Mouse (Mus musculus) regulatory T cell (primary cell): Measurements from ENCODE around the gene Creb3l4.

Experiments
- in situ Hi-C: fragments of 300-600 bp; cut with MboI, MseI; formaldehyde crosslinking; loops from one replicate; pipeline ENCODE4 v1.15.1; 2025; ENCODE audit warnings: high pct_unique_total_duplicates

The Creb3l4 gene

DNA sequence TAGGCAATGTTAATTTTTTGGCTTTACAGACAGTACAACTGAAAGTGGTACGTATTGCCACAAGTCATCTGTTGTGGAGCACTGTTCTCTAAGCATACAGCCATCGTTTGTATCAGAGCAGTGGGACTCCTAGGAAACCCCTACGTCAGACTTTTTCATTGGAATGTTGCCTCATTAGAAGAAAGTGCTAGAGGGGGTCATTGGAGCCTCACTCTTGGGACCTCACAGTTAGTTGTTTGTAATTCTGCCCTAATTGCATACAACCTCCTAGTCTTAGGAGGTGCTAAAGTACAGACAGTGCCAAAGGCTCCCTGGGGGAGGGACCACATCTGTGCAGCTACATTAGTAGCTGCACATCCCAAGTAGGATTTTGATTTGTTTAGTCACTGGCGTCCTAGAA, 48.6 kb downstream of the Creb3l4 start:
- in situ Hi-C loops = no loop called here

DNA sequence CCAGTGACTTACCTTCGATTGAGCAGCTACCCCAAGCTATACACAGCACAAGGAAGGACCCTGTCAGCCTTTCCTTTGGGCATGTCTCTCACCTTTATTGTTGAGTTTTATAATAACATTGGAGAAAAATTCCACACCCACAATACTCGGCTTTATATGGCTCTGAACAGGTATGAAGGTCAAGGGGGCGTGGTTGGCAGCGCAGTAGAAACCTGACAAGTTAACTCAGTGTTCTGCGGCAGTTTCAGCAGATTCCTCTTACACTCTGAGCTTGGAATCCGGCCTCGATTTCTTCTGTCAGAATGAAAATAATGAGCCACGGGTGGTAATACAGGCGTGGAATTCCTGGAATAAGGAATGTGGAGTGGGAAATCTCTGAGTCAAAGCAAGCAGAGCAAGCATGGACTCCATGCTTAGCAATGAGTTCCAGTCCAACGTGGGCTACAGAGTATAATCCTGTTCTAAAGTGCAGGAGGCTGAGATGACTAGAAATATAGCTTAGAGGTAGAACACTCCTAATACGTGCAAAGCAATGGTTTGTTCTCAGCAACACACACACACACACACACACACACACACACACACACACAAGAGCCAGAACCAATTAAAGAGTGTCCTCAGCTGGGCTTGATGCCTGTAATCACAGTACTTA, 52.3 kb downstream of the Creb3l4 start:
- in situ Hi-C loops = no loop called here
